Mouse (Mus musculus): Measurements from ENCODE around the gene Abcc8. TPM values are rescaled to one million over a fixed set of nuclear protein-coding genes. Genes with fewer than 3 reads are reported as not detected.

Gene Abcc8
- total RNA-seq (2012; rRNA removed) (not detected in 2 replicates), total RNA-seq (2014; rRNA removed) (not detected in 2 replicates), polyA plus RNA-seq (2012; ENCODE audit: insufficient read length, low read depth) (not detected in 2 replicates)

GRCm38 (mm10) chr7:46179431-46180275 is at the start of gene Abcc8:
Gene Abcc8 (minus strand): TSS chr7:46180033.
- Histone ChIP-seq H3K9ac (ENCODE audit: insufficient read depth, low read depth) (no peak within 1 kb of the TSS), H3K36me3 (replicated peaks in 1 of 2; ENCODE audit: control insufficient read depth in 1 of 2, insufficient read depth in 1 of 2, low read length in 1 of 2) (no peaks in the 10 kb centered on the region), H3K79me2 (replicated peaks; ENCODE audit: control insufficient read depth, extremely low read depth, insufficient read depth, poor library complexity, severe bottlenecking) (no peaks in the 10 kb centered on the region), H3K4me1 (ENCODE audit: control insufficient read depth in 1 of 2, insufficient read depth in 2 of 2) (no peaks in the 10 kb centered on the region), H3K4me3 (replicated peaks in 1 of 3; ENCODE audit: low read depth in 2 of 3, low read length in 2 of 3, poor library complexity in 1 of 3) (no peak within 1 kb of the TSS), H3K27ac (ENCODE audit: insufficient read depth, low read depth) (no peak within 1 kb of the TSS), H3K27me3 (replicated peaks) (peaks cover 52% of the 10 kb centered on the region), H3K4me2 (ENCODE audit: insufficient read depth, low read depth, poor library complexity, severe bottlenecking) (no peak within 1 kb of the TSS), H3K9me3 (replicated peaks; ENCODE audit: low read length) (peaks cover 11% of the 10 kb centered on the region)
- dilution Hi-C loops (cut with MboI; ENCODE audit: extremely low pct_ligation_motif_present, extremely low pct_unique_long_range_greater_than_20kb, low sequenced_read_pairs) (no loop called here), in situ Hi-C loops (cut with MboI; ENCODE audit: low pct_ligation_motif_present, low pct_unique_long_range_greater_than_20kb, low sequenced_read_pairs) (no loop called here)
- TF ChIP-seq RCOR1 (conservative IDR thresholded peaks at IDR 0.05; ENCODE audit: low read depth, low read length) (no peak), CTCF (conservative IDR thresholded peaks at IDR 0.05 in 1 of 2, IDR thresholded peaks at IDR 0.05 in 1 of 2; ENCODE audit: low read depth in 2 of 2, low read length in 2 of 2) (no peak), PAX5 (IDR thresholded peaks at IDR 0.05; ENCODE audit: low read length) (no peak), KAT2A (IDR thresholded peaks at IDR 0.05; ENCODE audit: insufficient replicate concordance, low read length) (no peak), BHLHE40 (IDR thresholded peaks at IDR 0.05; ENCODE audit: low read depth, low read length) (no peak), SIN3A (IDR thresholded peaks at IDR 0.05; ENCODE audit: low read length) (no peak), MAX (IDR thresholded peaks at IDR 0.05; ENCODE audit: low read length) (no peak), ZNF384 (IDR thresholded peaks at IDR 0.05; ENCODE audit: low read depth, low read length) (no peak), GABPA (IDR thresholded peaks at IDR 0.05; ENCODE audit: insufficient replicate concordance, low read depth, low read length) (no peak), USF1 (IDR thresholded peaks at IDR 0.05; ENCODE audit: low read depth, low read length) (no peak), MAFK (IDR thresholded peaks at IDR 0.05; ENCODE audit: insufficient replicate concordance, low read length) (no peak), TBP (conservative IDR thresholded peaks at IDR 0.05; ENCODE audit: low read depth, low read length) (no peak), CHD2 (IDR thresholded peaks at IDR 0.05; ENCODE audit: low read length) (no peak), RAD21 (IDR thresholded peaks at IDR 0.05; ENCODE audit: low read depth, low read length) (no peak), MEF2A (IDR thresholded peaks at IDR 0.05; ENCODE audit: borderline replicate concordance, low read depth, low read length) (no peak), JUND (conservative IDR thresholded peaks at IDR 0.05; ENCODE audit: low read depth, low read length) (no peak), IRF4 (IDR thresholded peaks at IDR 0.05; ENCODE audit: low read depth, low read length) (no peak), JUN (IDR thresholded peaks at IDR 0.05; ENCODE audit: insufficient read depth, low read depth, low read length) (no peak)
- no peak for DNase-seq (ENCODE audit: extremely low read depth)

DNA sequence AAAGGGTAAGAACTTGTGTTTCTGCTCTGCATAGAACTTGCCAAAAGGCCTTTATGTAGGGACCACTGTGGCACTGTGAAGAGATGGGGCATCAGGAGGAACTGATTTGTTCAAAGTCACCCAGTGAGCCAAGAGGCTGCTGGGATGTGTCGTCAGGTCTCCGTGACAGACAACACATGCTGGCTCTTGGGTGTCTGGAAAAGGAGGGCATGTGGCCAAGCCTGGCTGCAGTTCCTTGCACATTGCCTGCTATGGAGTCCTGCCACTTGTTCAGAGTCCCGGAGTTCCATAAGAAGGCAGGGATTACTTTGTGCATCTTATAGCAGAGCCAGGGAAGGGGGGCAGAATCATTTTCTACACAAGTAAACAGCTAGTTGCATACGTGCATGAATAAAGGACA is 47.1 kb upstream of the Abcc8 start:
- Histone ChIP-seq H3K27me3 (replicated peaks) (peaks cover 63% of the 10 kb centered on the region), H3K9ac (ENCODE audit: insufficient read depth, low read depth) (no peak overlapping the region)
- in situ Hi-C loops (cut with MboI; ENCODE audit: low pct_ligation_motif_present, low pct_unique_long_range_greater_than_20kb, low sequenced_read_pairs): no loop called here

More for the DNA sequence above, 47.1 kb upstream of the Abcc8 start:
- Histone ChIP-seq H3K9me3 (replicated peaks; ENCODE audit: low read length) (peaks cover 6% of the 10 kb centered on the region), H3K36me3 (replicated peaks in 1 of 2; ENCODE audit: control insufficient read depth in 1 of 2, insufficient read depth in 1 of 2, low read length in 1 of 2) (no peaks in the 10 kb centered on the region), H3K27ac (ENCODE audit: insufficient read depth, low read depth) (no peak overlapping the region), H3K4me3 (replicated peaks in 1 of 3; ENCODE audit: low read depth in 2 of 3, low read length in 2 of 3, poor library complexity in 1 of 3) (no peak overlapping the region), H3K4me1 (ENCODE audit: control insufficient read depth in 1 of 2, insufficient read depth in 2 of 2) (no peaks in the 10 kb centered on the region), H3K4me2 (ENCODE audit: insufficient read depth, low read depth, poor library complexity, severe bottlenecking) (no peak overlapping the region), H3K79me2 (replicated peaks; ENCODE audit: control insufficient read depth, extremely low read depth, insufficient read depth, poor library complexity, severe bottlenecking) (no peaks in the 10 kb centered on the region)
- DNase-seq (ENCODE audit: extremely low read depth): no peak
- TF ChIP-seq MAX (IDR thresholded peaks at IDR 0.05; ENCODE audit: low read length) (no peak), ETS1 (conservative IDR thresholded peaks at IDR 0.05; ENCODE audit: low read depth, low read length) (no peak), TBP (conservative IDR thresholded peaks at IDR 0.05; ENCODE audit: low read depth, low read length) (no peak), SMC3 (IDR thresholded peaks at IDR 0.05; ENCODE audit: low read depth, low read length) (no peak), ZNF384 (IDR thresholded peaks at IDR 0.05; ENCODE audit: low read depth, low read length) (no peak), NELFE (IDR thresholded peaks at IDR 0.05; ENCODE audit: low read depth, low read length) (no peak), MXI1 (IDR thresholded peaks at IDR 0.05; ENCODE audit: low read depth, low read length) (no peak), ZMIZ1 (IDR thresholded peaks at IDR 0.05; ENCODE audit: low read depth, low read length) (no peak)
- dilution Hi-C loops (cut with MboI; ENCODE audit: extremely low pct_ligation_motif_present, extremely low pct_unique_long_range_greater_than_20kb, low sequenced_read_pairs): no loop called here

Measured in CH12.LX (cell line).